Mouse (Mus musculus) erythroid progenitor cell, adult 5-6 weeks (primary cell): Measurements from ENCODE around the gene Gm136. TPM values are rescaled to one million over a fixed set of nuclear protein-coding genes. Genes with fewer than 3 reads are reported as not detected.
"Not testable (repeated sequence)": the region's sequence is repeated elsewhere in the genome, so short reads cannot be mapped to it uniquely, and the experiment has no call there.

Experiments
- ATAC-seq: replicated peaks from 2 replicates; pipeline ENCODE4 v1.8.0; 2016; ENCODE audit warnings: moderate number of reproducible peaks, mild to moderate bottlenecking, moderate TSS enrichment, inconsistent platforms; ENCODE audit not compliant: poor library complexity, low FRiP score, severe bottlenecking
- total RNA-seq, 2 experiments: library from RNA; stranded (forward) in 1 of 2; stranded (reverse) in 1 of 2; fragments of 150-400 nt in 1 of 2; fragments of 186-747, 209-891 nt in 1 of 2; gene quantifications; 2 replicates each; pipeline versions ENCODE4 v1.2.3 to v1.2.4; 2015 to 2017; ENCODE audit warnings: low replicate concordance in 2 of 2

Gm136 gene
- total RNA-seq (2015; ENCODE audit: low replicate concordance) = not detected in 2 replicates
- total RNA-seq (2017; ENCODE audit: low replicate concordance) = not detected in 2 replicates

- no peak for ATAC-seq
These were observed at the start of gene Gm136 for GRCm38 (mm10) chr4:34756163-34756562. Gene Gm136 (minus strand): TSS chr4:34756263.

DNA sequence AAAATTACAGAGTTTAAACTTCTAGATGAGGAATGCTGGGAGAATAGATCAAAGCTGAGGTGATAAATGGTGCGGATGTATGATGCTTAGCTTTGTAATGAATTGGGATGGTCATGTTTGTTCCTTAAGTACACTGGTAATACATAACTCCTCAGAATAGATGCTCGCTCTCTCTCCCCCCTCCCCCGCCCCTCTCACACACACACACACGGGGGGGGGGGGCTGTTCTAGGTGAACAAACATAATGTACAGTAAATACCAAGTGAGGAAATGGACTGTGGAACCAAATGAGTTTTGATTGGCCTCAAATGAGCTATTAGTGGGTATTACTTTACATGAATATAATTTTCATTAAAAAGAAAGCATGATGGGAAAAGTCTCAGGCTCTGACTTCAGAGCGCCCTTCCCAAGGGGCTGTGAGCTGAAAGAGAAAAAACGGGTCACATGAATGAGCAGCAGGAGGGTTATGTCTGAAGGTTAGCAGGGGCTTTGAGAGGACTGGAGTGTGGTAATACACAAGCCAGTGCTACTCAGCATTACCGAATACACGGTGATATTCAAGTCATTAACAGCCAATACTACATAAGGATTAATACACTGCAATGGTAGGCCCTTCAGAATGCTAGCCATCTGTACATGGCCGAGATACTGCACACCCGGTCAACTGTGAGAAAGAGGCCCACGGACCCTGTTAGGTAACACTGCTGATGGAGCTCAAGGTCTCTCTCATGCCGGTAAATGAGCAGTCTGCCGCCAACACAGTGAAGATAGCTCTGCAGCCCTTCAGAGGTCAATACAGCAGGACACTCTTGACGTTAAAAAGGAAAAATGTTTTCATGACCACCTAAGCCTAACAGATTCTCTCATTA, 45.3 kb upstream of the Gm136 start:
- ATAC-seq = no peak

DNA sequence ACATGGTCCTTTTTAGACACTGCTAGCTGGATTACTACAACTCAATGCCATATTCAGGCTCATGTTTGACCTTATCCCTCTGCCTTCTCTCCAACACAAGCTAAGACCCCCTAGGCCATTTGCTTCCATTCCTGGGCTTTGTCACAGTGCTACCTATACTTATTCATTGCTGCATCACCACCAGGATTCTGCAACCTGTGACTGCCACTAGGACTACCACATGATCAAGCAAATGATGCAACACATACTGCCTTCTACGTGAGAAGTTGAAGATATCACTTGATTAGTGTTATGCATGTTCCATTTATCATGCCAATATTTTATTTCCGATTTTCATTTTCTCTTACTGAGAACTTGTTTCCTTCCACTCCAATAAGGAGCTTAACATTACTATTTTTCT, 41.9 kb upstream of the Gm136 start:
- ATAC-seq = no peak

- no peak for ATAC-seq
These were observed 41.4 kb upstream of the Gm136 start for GRCm38 (mm10) chr4:34797294-34797983.

DNA sequence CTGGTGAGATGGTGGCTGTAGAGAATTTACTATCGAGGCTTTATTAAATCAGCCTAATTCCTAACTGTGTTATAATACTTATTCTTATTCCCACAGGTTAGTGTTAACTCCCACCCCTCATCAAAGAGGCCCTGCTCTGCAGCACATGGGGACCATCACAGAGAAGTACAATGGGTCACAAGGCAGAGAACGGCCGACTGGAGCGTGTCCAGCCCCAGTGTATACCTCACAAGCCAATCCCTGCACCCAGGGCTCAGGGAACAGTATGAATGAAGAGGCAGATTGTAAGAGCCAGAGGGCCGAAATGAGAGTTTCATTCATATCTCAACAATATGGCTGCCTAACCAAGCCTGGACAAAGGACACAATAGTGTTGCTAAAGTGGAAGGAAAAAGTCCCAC, 40.2 kb upstream of the Gm136 start:
- no peak for ATAC-seq

DNA sequence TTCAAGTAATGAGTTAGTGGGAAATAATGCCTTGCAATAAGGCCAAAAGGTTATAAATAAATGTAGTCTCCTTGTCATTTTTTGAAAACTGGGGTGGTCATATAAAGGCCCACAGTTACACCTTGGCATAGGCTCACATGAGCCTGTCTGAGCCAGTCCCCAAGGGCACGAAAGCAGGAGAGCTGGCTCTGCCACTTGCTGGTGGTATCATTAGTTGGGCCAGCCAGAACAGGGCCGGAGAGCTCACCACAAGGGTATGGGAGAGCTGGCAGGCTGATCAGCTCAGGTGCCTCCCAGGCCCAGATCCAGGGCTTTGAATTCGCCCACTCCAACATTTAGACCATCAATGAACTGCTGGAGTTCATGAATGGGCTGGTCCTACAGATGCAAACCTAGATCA, 30.4 kb upstream of the Gm136 start:
- ATAC-seq = no peak

GRCm38 (mm10) chr4:34785646-34786045, 29.6 kb upstream of the Gm136 start:
- no peak for ATAC-seq

DNA sequence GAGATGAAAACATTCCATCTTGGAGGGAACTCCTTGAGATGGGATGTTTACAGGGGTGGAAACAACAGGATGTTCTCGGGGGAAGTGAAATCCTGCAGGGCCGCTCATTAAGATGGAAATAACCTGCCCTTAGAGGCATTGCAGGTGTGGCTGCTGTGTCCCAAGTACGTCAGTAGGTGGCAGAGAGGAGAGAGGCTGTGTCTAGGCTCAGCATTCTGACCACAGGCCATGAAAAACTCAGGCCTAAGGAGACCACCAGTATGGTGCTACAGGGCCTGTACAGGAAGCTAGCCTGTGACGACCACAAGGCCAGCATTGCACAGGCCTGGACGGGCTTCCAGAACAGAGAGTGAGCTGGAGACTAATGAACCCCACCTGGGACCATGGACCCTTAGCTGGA, 28.8 kb upstream of the Gm136 start:
- no peak for ATAC-seq

DNA sequence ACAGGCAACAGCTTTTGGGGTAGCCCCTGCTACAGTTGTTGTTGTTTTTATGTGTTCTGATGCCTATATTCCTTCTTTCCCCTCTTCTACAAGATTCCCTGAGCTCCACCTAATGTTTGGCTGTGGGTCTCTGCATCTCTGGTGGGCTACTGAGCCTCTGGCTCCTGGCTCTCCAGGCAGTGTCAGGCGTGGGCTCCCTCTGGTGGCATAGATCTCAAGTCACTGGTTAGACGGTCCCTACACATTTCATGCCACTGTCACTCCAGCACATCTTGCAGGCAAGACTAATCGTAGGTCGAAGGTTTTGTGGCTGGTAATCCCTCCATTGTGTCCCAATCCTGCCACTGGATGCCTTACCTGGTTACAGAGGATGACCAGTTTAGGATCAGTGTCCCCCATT, 26.7 kb upstream of the Gm136 start:
- no peak for ATAC-seq

DNA sequence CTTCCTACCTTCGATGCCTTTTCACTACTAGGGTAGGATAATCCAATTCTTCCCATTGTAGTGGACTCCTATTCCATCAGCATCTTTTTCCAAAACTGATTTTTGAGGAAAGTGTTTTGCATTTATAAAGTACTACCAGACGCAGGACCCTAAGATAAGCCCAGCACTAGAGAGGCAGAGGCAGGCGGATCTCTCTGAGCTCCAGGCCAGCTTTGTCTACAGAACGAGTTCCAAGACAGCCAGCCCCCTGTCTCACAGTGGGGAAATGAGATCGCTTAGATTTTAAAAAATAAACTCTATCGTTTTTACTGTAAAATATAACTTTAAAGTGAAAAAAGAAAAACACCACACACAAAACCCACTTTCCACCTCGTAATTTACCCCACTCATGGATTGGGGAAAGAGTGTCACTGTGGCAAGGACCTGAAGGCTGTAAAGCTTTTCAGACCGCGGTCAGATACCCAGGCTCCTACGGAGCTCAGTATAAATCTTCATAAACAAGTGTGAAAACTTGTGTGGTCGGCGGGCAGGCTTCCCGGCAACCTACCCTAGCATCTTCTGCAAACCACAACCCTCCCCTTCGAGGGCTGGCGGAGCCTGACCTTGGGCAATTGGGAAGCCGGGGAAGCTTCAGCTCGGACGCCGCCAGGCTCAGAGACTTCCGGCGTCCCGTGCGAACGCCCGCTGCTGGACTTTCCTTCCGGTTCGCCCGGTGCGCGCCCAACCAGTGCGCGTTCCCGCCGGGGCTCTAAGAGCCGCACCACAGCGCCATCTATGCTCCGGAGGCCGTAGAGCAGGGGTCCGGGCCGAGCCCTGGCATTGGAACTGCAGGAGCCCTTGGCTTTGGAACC, 21.8 kb upstream of the Gm136 start, which contains the start of gene Smim8:
TSS of gene Smim8 (minus strand) at position 747 of the 851 bp plus-strand sequence.
- peak; percentile 99 for ATAC-seq

- ATAC-seq = no peak
These were observed 15.7 kb upstream of the Gm136 start for GRCm38 (mm10) chr4:34771652-34772371.

GRCm38 (mm10) chr4:34749236-34749635, 6.8 kb downstream of the Gm136 start:
- ATAC-seq = no peak

DNA sequence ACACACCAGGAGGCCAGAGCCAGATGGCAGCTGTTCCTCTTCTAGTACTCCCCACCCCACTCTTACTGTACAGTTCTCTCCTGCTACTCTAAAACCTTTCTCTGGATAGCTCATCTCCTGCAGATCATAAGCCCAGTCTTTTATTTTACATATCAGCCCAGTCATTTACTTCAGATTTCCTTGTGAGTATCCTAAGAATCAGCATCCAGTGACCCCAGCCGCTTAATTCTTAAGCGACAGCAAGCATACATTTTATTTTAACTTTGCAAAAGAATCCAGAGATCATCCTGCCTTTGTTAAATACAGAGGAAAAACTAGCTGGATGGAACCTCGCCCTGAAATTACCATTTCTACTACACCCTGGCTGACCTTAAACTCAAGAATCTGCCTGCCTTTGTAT, 21.6 kb downstream of the Gm136 start:
- no peak for ATAC-seq

- not testable (repeated sequence) for ATAC-seq
These were observed 22.6 kb downstream of the Gm136 start for GRCm38 (mm10) chr4:34733415-34733814.

- ATAC-seq = peak; percentile 63
These were observed 26.2 kb downstream of the Gm136 start, which contains the start of gene Cfap206 for GRCm38 (mm10) chr4:34729851-34730341. Gene Cfap206 (minus strand): TSS chr4:34730206.

- ATAC-seq = not testable (repeated sequence)
These were observed 30.4 kb downstream of the Gm136 start for GRCm38 (mm10) chr4:34725710-34726109.

GRCm38 (mm10) chr4:34724306-34724705, 31.8 kb downstream of the Gm136 start:
- no peak for ATAC-seq

DNA sequence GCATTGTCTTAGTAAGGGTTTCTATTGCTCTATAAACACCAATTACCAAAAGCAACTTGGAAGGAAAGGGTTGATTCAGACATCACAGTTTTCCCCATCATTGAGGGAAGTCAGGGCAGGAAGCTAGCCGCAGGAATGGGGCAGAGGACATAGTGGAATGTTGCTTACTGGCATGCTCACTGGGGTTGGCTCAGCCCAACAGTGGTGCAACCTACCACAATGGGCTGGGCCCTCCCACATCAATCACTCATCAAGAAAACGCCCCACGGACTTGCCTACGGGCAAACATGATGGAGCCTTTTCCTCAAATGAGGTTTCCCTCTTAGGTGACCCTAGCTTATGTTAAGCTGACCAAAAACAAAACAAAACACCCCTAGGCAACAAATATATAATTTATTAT, 32.9 kb downstream of the Gm136 start:
- no peak for ATAC-seq
